Mouse (Mus musculus): ENCODE measurements around the gene Psmb9.
"Not testable (repeated sequence)": the region's sequence is repeated elsewhere in the genome, so short reads cannot be mapped to it uniquely, and the experiment has no call there.

The Psmb9 gene

GRCm38 (mm10) chr17:34187261-34187916 is at the start of gene Psmb9, which contains the start of gene Tap1:
TSS of gene Psmb9 (minus strand) at chr17:34187764.
TSS of gene Tap1 (plus strand) at chr17:34187553.
- DNase-seq (ENCODE audit: extremely low spot score, low spot score): peak; percentile 91

GRCm38 (mm10) chr17:34236691-34237090 is 49.1 kb upstream of the Psmb9 start:
- DNase-seq (ENCODE audit: extremely low spot score, low spot score): no peak

GRCm38 (mm10) chr17:34234926-34235325 is 47.4 kb upstream of the Psmb9 start:
- peak; percentile 37 for DNase-seq (ENCODE audit: extremely low spot score, low spot score)

- DNase-seq (ENCODE audit: extremely low spot score, low spot score): not testable (repeated sequence)
These were observed 44.5 kb upstream of the Psmb9 start for GRCm38 (mm10) chr17:34232021-34232420.

- DNase-seq (ENCODE audit: extremely low spot score, low spot score): not testable (repeated sequence)
These were observed 43.4 kb upstream of the Psmb9 start for GRCm38 (mm10) chr17:34230971-34231370.

- not testable (repeated sequence) for DNase-seq (ENCODE audit: extremely low spot score, low spot score)
These were observed 38.3 kb upstream of the Psmb9 start for GRCm38 (mm10) chr17:34225911-34226310.

GRCm38 (mm10) chr17:34225426-34225825 is 37.9 kb upstream of the Psmb9 start:
- DNase-seq (ENCODE audit: extremely low spot score, low spot score): no peak

- DNase-seq (ENCODE audit: extremely low spot score, low spot score): no peak
These were observed 37.3 kb upstream of the Psmb9 start for GRCm38 (mm10) chr17:34224816-34225215.

GRCm38 (mm10) chr17:34220401-34220800 is 32.8 kb upstream of the Psmb9 start:
- not testable (repeated sequence) for DNase-seq (ENCODE audit: extremely low spot score, low spot score)

GRCm38 (mm10) chr17:34219801-34220200 is 32.2 kb upstream of the Psmb9 start:
- not testable (repeated sequence) for DNase-seq (ENCODE audit: extremely low spot score, low spot score)

- not testable (repeated sequence) for DNase-seq (ENCODE audit: extremely low spot score, low spot score)
These were observed 31.5 kb upstream of the Psmb9 start for GRCm38 (mm10) chr17:34219096-34219495.

- DNase-seq (ENCODE audit: extremely low spot score, low spot score): no peak
These were observed 31.1 kb upstream of the Psmb9 start for GRCm38 (mm10) chr17:34218675-34219074.

GRCm38 (mm10) chr17:34217986-34218385 is 30.4 kb upstream of the Psmb9 start:
- no peak for DNase-seq (ENCODE audit: extremely low spot score, low spot score)

- DNase-seq (ENCODE audit: extremely low spot score, low spot score): no peak
These were observed 29.8 kb upstream of the Psmb9 start for GRCm38 (mm10) chr17:34217216-34217928.

- DNase-seq (ENCODE audit: extremely low spot score, low spot score): no peak
These were observed 27.6 kb upstream of the Psmb9 start for GRCm38 (mm10) chr17:34215176-34215575.

GRCm38 (mm10) chr17:34213936-34214335 is 26.4 kb upstream of the Psmb9 start:
- DNase-seq (ENCODE audit: extremely low spot score, low spot score): no peak

GRCm38 (mm10) chr17:34211746-34212365 is 24.3 kb upstream of the Psmb9 start:
- DNase-seq (ENCODE audit: extremely low spot score, low spot score): no peak

GRCm38 (mm10) chr17:34210599-34210998 is 23.0 kb upstream of the Psmb9 start:
- DNase-seq (ENCODE audit: extremely low spot score, low spot score): no peak

- DNase-seq (ENCODE audit: extremely low spot score, low spot score): no peak
These were observed 22.1 kb upstream of the Psmb9 start for GRCm38 (mm10) chr17:34209680-34210079.

- DNase-seq (ENCODE audit: extremely low spot score, low spot score): no peak
These were observed 20.9 kb upstream of the Psmb9 start for GRCm38 (mm10) chr17:34208421-34208820.

GRCm38 (mm10) chr17:34207866-34208265 is 20.3 kb upstream of the Psmb9 start:
- no peak for DNase-seq (ENCODE audit: extremely low spot score, low spot score)

- DNase-seq (ENCODE audit: extremely low spot score, low spot score): no peak
These were observed 19.9 kb upstream of the Psmb9 start for GRCm38 (mm10) chr17:34207456-34207855.

Data from neural tube, embryonic 10.5 days (tissue).